Mouse (Mus musculus) kidney, adult 2 months (tissue): ENCODE results near the gene Fads2. TPM values are rescaled to one million over a fixed set of nuclear protein-coding genes. Genes with fewer than 3 reads are reported as not detected.
A peak's percentile ranks its signal among the peaks of the same experiment; 100 is the strongest.
"Not testable (repeated sequence)": the region's sequence is repeated elsewhere in the genome, so short reads cannot be mapped to it uniquely, and the experiment has no call there.

ENCODE experiments used
- DNase-seq: peaks from one replicate; pipeline ENCODE4 v3.0.0; 2021
- H3K27ac ChIP-seq: fragments of 200-500 bp; 2 replicates; pipeline ENCODE4 v1.5.1; 2012; ENCODE audit warnings: low read depth, low read length, control low read depth, inconsistent platforms; ENCODE audit not compliant: insufficient read depth
- H3K27me3 ChIP-seq: fragments of 200-500 bp; replicated peaks from 2 replicates; pipeline ENCODE4 v1.6.1; 2012; ENCODE audit warnings: mild to moderate bottlenecking, moderate library complexity, low read length, inconsistent platforms; ENCODE audit not compliant: control insufficient read depth, insufficient read depth
- H3K36me3 ChIP-seq: fragments of 200-500 bp; 2 replicates; pipeline ENCODE4 v1.6.1; 2012; ENCODE audit warnings: mild to moderate bottlenecking, moderate library complexity, low read length, inconsistent platforms; ENCODE audit not compliant: control insufficient read depth, insufficient read depth
- H3K4me1 ChIP-seq: fragments of 200-500 bp; 2 replicates; pipeline ENCODE4 v1.6.1; 2011; ENCODE audit warnings: low read length; ENCODE audit not compliant: control insufficient read depth, insufficient read depth
- H3K4me3 ChIP-seq: fragments of 200-500 bp; 2 replicates; pipeline ENCODE4 v1.5.1; 2011; ENCODE audit warnings: mild to moderate bottlenecking, low read depth, low read length, control low read depth; ENCODE audit not compliant: insufficient read depth
- CTCF ChIP-seq: fragments of 200-500 bp; conservative IDR thresholded peaks from 2 replicates; pipeline ENCODE4 v1.5.1; 2011; ENCODE audit warnings: low read depth, mild to moderate bottlenecking, control low read depth, low read length, moderate library complexity, mixed read lengths; ENCODE audit not compliant: insufficient read depth, insufficient read length
- POLR2A ChIP-seq: fragments of 200-500 bp; IDR thresholded peaks from one replicate; pipeline ENCODE4 v1.6.1; 2011; ENCODE audit warnings: low read depth, low read length, control low read depth
- WGBS: fragments of 180-500 bp; shearing (Covaris S2); methylation state at CpG from one replicate; pipeline ENCODE4 v1.1.7; 2018; 5-methylcytosine and 5-hydroxymethylcytosine counted together
- polyA plus RNA-seq: library from polyadenylated mRNA; depleted of rRNA; stranded (reverse); fragments of >200 nt; gene quantifications from 2 replicates; pipeline ENCODE4 v1.2.3, GENCODE M21; 2012

Gene Fads2
- polyA plus RNA-seq, 1 experiment, result 240 TPM

DNA sequence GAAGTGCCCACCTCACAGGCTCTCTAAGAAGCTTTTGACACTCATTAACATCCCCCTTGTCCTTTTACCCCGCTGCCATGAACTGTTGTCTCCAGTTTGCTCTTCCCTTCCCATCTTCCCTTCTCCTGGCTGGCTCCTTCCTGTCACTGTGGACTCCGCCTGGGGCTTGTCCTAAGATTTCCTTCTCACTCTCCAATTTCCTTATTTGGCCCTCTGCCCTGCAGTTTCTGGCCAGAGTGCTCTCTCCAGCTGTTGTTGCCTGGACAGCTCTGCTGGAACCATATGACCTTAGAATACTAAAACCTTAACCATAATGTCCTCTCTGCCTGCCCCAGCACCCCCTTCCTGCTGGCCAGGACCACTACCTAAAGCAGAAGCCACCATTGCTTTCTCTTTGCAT lies 33.1 kb upstream of the Fads2 start:
- H3K4me1 ChIP-seq, result 0 out of 2 replicates have a peak, but pooled peaks cover 2% of the 10 kb centered on the region
- TF ChIP-seq POLR2A, result no peak
- TF ChIP-seq CTCF, result no peak
- DNase-seq, result peak; percentile 82
- H3K36me3 ChIP-seq, result no peaks in the 10 kb centered on the region
- 22% methylated on average over 2 of the region's 2 CpGs for WGBS
- H3K27me3 ChIP-seq, result no peaks in the 10 kb centered on the region
- no peak overlapping the region for H3K4me3 ChIP-seq
- H3K27ac ChIP-seq, result no peak overlapping the region

DNA sequence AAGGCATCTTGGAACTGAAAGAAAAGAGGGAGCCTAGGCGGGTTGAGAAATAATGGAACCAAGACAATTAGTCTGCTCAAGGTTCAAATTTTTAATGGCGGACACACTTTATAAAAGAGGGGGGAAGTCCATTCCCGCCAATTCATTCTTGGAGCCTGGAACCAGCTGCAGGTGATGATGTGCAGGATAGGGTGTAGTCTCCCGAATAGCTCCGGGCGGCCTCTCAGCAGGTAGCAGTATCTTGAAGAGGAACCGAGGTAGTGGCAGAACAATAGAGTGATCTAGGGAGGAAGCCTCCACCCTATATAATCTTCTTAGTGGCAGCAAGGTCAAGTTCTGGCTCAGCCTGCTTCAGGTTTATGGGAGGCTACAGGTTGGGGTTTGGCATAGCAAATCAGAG lies 28.0 kb upstream of the Fads2 start:
- H3K36me3 ChIP-seq, H3K4me1 ChIP-seq, H3K27ac ChIP-seq, H3K27me3 ChIP-seq, DNase-seq, H3K4me3 ChIP-seq: not testable (repeated sequence)
- 80% methylated on average over 7 of the region's 7 CpGs for WGBS

- Histone ChIP-seq H3K27me3 (no peaks in the 10 kb centered on the region), H3K4me3 (no peak overlapping the region), H3K36me3 (no peaks in the 10 kb centered on the region), H3K4me1 (no peaks in the 10 kb centered on the region), H3K27ac (no peak overlapping the region)
- no peak for DNase-seq
- 33% methylated on average over 5 of the region's 5 CpGs for WGBS
- TF ChIP-seq CTCF (no peak), POLR2A (no peak)
Observed at GRCm38 (mm10) chr19:10126479-10127250, 25.1 kb upstream of the Fads2 start.

DNA sequence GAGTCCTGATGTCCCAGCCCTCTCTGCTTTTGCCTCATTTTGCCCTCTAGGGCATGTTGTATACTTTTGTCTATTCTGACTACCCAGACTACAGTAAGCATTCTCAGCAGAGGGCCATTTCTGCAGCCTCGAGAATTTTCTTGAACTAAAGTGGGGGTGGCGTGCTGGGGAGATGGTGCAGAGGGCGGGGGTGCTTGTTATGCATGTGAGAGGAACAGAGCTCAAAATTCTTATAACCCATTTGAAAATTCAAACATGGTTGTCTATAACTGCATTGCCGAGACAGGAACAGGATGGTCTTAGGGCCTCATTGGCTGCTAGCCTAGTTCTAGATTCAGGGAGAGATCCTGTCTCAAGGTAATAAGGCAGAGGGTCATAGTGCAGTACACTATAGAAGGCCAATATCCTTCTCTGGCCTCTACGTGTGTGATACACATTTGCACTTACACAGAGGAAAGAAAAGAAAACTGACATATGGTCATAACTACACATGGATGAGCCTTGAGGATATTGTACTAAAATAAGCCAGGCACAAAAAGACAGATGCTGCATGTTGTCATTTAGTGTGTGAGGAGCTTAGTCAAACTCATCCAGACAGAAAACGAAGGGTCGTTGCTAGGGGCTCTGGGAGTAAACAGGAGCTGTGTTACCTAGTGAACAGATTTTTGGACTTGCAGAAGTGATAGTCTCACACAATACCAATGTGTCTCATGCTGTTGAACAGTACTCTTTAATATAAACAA lies 22.5 kb upstream of the Fads2 start:
- no peaks in the 10 kb centered on the region for H3K4me1 ChIP-seq
- 81% methylated on average over 7 of the region's 7 CpGs for WGBS
- DNase-seq, result no peak
- H3K36me3 ChIP-seq, result no peaks in the 10 kb centered on the region
- no peak overlapping the region for H3K27ac ChIP-seq
- TF ChIP-seq POLR2A (no peak), CTCF (no peak)
- no peak overlapping the region for H3K4me3 ChIP-seq
- H3K27me3 ChIP-seq, result no peaks in the 10 kb centered on the region

DNA sequence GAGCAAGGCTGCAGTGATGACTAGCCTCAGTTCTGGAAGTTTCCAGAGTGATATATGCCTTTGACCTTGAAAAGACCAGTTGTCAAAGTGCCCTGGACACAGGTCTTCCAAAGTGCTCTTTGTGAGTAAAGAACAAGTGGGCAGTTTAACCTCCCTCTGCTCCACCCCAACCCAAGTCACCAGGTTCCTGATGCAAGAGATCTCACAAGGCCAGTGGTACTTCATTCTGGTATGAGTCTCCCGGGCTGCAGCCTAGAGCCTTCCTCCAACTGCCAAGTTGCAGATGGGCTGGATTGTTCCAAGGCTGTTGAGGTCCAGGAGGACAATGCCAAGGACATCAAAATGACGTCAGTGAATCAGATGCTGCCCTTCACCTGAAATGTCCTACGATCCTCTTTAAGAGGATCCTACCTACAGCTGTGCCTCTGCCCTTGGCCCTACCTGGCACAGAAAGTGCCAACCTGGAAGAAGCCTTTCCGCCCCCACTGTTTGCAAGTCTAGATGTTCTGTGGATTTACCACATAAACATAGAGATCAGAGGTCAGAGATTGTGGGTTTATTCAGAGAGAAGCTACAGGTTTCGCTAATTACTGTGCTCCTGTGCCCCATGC lies 20.6 kb upstream of the Fads2 start:
- H3K4me3 ChIP-seq, result no peak overlapping the region
- no peak overlapping the region for H3K27ac ChIP-seq
- no peak for DNase-seq
- no peaks in the 10 kb centered on the region for H3K27me3 ChIP-seq
- 89% methylated on average over 5 of the region's 5 CpGs for WGBS
- TF ChIP-seq CTCF (no peak), POLR2A (no peak)
- no peaks in the 10 kb centered on the region for H3K36me3 ChIP-seq
- H3K4me1 ChIP-seq, result no peaks in the 10 kb centered on the region

- no peak overlapping the region for H3K4me3 ChIP-seq
- no peaks in the 10 kb centered on the region for H3K27me3 ChIP-seq
- no peak overlapping the region for H3K27ac ChIP-seq
- H3K4me1 ChIP-seq, result no peaks in the 10 kb centered on the region
- no peak for TF ChIP-seq CTCF
- TF ChIP-seq POLR2A, result no peak
- no peak for DNase-seq
- no peaks in the 10 kb centered on the region for H3K36me3 ChIP-seq
- WGBS, result 84% methylated on average over 3 of the region's 3 CpGs
Observed at GRCm38 (mm10) chr19:10116641-10117040, 15.1 kb upstream of the Fads2 start.

- WGBS, result 73% methylated on average over 6 of the region's 6 CpGs
- TF ChIP-seq CTCF, result no peak
- TF ChIP-seq POLR2A, result no peak
- DNase-seq, result no peak
Observed at GRCm38 (mm10) chr19:10115373-10116158, 14.0 kb upstream of the Fads2 start.

More at GRCm38 (mm10) chr19:10115373-10116158, 14.0 kb upstream of the Fads2 start:
- Histone ChIP-seq H3K27me3 (no peaks in the 10 kb centered on the region), H3K4me3 (no peak overlapping the region), H3K27ac (no peak overlapping the region), H3K4me1 (no peaks in the 10 kb centered on the region), H3K36me3 (no peaks in the 10 kb centered on the region)
